Mouse (Mus musculus): ENCODE measurements around the gene Fam187a.

Gene Fam187a

DNA sequence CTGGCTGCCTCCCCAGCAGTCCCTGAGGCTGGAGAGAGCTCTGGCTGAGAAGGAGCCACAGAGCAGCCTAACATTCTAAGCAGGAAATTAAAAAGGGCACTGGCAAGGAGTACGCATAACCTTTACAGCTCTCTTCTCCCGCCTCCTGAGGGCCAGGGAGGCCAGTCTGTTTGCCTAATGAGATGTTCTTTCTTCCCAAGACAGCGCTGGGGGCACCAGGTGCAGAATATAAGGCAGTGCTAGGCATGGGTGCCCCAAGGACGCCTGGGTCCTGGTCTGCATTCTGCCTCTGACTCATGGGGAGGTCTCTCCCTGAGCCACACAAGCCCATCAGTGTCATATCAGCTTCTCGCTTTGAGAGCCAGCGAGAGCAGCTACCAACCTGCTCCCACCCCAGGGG lies 36.5 kb downstream of the Fam187a start:
- CTCF ChIA-PET: interaction anchor here in 2 of 4 experiments (1.3 to 1.5 kb wide), 3 partner anchors 21 to 181 kb away, joined by 3 to 4 read pairs (median 3); partner anchors contain the start of gene Gfap (in 1 of the 2)
- POLR2A ChIA-PET: interaction anchor here (0.5 to 9.5 kb wide), 10 partner anchors 13 to 137 kb away, joined by 3 to 93 read pairs (median 3); partner anchors contain the start of gene C1ql1 (in 1 of the 4)

DNA sequence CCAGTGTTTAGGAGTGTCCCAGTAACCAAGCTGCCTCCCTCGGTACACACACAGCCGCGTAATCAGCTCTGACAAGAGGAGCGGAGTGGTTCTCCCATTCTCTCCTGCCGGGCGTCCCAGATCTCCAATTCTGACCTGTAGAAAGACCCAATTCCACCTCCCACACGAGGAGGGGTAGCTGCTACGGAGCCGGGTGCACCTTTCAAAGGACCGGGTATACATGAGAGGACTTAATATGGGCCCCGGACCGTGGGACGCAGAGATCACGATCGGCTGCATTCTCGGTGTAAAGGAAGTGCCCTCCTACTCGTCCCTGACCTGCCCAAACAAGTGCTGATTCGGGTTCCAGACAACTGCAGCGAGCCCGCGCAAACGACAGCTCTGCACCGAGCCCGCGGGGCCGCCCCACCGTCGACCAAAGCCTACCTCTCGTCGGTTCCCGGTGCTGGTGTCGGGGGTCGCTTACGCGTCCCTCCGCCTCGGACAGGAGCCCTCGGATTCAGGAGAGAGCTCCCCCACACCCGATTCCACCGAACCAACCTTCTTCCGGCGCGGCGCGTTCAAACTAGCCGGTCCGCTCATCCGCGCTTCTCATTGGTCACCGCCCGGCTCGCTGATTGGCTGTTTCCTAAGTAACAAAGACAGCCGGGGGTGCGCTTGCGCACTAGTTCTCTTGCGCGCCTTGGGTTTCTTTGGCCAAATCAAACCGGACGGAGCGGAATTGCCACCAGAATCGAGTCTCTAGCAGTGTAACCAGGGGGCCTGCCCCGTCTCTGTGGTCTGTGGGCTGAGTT lies 39.8 kb downstream of the Fam187a start, which contains the start of gene Kif18b:
Gene Kif18b, minus strand, starts transcription at position 568 of the 794 bp plus-strand sequence.
- ChIA-PET CTCF (interaction anchor here (0.5 to 3.9 kb wide), 43 partner anchors 9 to 300 kb away, joined by 3 to 31 read pairs (median 3); partner anchors contain the start of genes Gfap (in 2 of the 4) and C1ql1 (in 1 of the 4)), POLR2A (interaction anchor here (0.5 to 9.5 kb wide), 111 partner anchors 9 to 1471 kb away, joined by 3 to 93 read pairs (median 5); partner anchors contain the start of genes Hexim1 (in 4 of the 4), C1ql1 (in 3 of the 4), Ccdc103 (in 3 of the 4) and Dcakd (in 3 of the 4))

GRCm38 (mm10) chr11:102925351-102925717 lies 40.4 kb downstream of the Fam187a start:
- CTCF ChIA-PET: interaction anchor here (0.5 to 3.9 kb wide), 52 partner anchors 9 to 722 kb away, joined by 3 to 31 read pairs (median 4); partner anchors contain the start of genes Gfap (in 2 of the 4), C1ql1 (in 1 of the 4) and Hexim2 (in 1 of the 4)
- POLR2A ChIA-PET: interaction anchor here (0.5 to 9.5 kb wide), 104 partner anchors 9 to 1471 kb away, joined by 3 to 93 read pairs (median 5); partner anchors contain the start of genes Hexim1 (in 4 of the 4), C1ql1 (in 3 of the 4), Ccdc103 (in 3 of the 4) and Dcakd (in 3 of the 4)

- ChIA-PET POLR2A (interaction anchor here in 1 of 4 experiments (9.5 kb wide), 1 partner anchor 6 kb away, joined by 93 read pairs; no protein-coding TSS in a partner anchor), CTCF (interaction anchor here in 2 of 4 experiments (0.6 to 1.0 kb wide), 2 partner anchors 38 to 597 kb away, joined by 3 to 4 read pairs; no protein-coding TSS in a partner anchor)
These were observed 45.7 kb downstream of the Fam187a start for GRCm38 (mm10) chr11:102930672-102931071.

GRCm38 (mm10) chr11:102936272-102936671 lies 51.3 kb downstream of the Fam187a start:
- CTCF ChIA-PET: interaction anchor here (0.8 to 2.1 kb wide), 7 partner anchors 9 to 197 kb away, joined by 3 to 8 read pairs (median 4); partner anchors contain the start of genes Kif18b (in 3 of the 4) and C1ql1 (in 1 of the 4)
- POLR2A ChIA-PET: interaction anchor here (0.6 to 10.7 kb wide), 14 partner anchors 8 to 688 kb away, joined by 3 to 93 read pairs (median 6); partner anchors contain the start of genes Kif18b (in 4 of the 4), Hexim1 (in 2 of the 4), BC030867 (in 1 of the 4) and C1ql1 (in 1 of the 4)
